Mouse (Mus musculus): ENCODE results near the gene Ddx10.
"Not testable (repeated sequence)": the region's sequence is repeated elsewhere in the genome, so short reads cannot be mapped to it uniquely, and the experiment has no call there.

Ddx10 gene

GRCm38 (mm10) chr9:53144266-53144665 lies 103.6 kb downstream of the Ddx10 start:
- DNase-seq (ENCODE audit: low spot score in 2 of 2): peak in 1 of 2 experiments; percentile 59

GRCm38 (mm10) chr9:53143508-53143907 lies 104.3 kb downstream of the Ddx10 start:
- DNase-seq (ENCODE audit: low spot score in 2 of 2): no peak

GRCm38 (mm10) chr9:53142424-53142823 lies 105.4 kb downstream of the Ddx10 start:
- DNase-seq (ENCODE audit: low spot score in 2 of 2): not testable (repeated sequence)

GRCm38 (mm10) chr9:53140610-53141165 lies 107.2 kb downstream of the Ddx10 start:
- no peak for DNase-seq (ENCODE audit: low spot score in 2 of 2)

- no peak for DNase-seq (ENCODE audit: low spot score in 2 of 2)
Observed at GRCm38 (mm10) chr9:53132826-53133225, 115.0 kb downstream of the Ddx10 start.

- no peak for DNase-seq (ENCODE audit: low spot score in 2 of 2)
Observed at GRCm38 (mm10) chr9:53130460-53130859, 117.4 kb downstream of the Ddx10 start.

- DNase-seq (ENCODE audit: low spot score in 2 of 2): no peak
Observed at GRCm38 (mm10) chr9:53101103-53101502, 146.8 kb downstream of the Ddx10 start.

- no peak for DNase-seq (ENCODE audit: low spot score in 2 of 2)
Observed at GRCm38 (mm10) chr9:53095319-53096165, 152.3 kb downstream of the Ddx10 start.

GRCm38 (mm10) chr9:53094536-53094935 lies 153.3 kb downstream of the Ddx10 start:
- DNase-seq (ENCODE audit: low spot score in 2 of 2): no peak

GRCm38 (mm10) chr9:53077626-53078025 lies 170.2 kb downstream of the Ddx10 start:
- DNase-seq (ENCODE audit: low spot score in 2 of 2): no peak

- DNase-seq (ENCODE audit: low spot score in 2 of 2): no peak
Observed at GRCm38 (mm10) chr9:53075931-53076330, 171.9 kb downstream of the Ddx10 start.

- DNase-seq (ENCODE audit: low spot score in 2 of 2): no peak
Observed at GRCm38 (mm10) chr9:53074443-53074842, 173.4 kb downstream of the Ddx10 start.

- no peak for DNase-seq (ENCODE audit: low spot score in 2 of 2)
Observed at GRCm38 (mm10) chr9:53073576-53074112, 174.2 kb downstream of the Ddx10 start.

GRCm38 (mm10) chr9:53072088-53072487 lies 175.8 kb downstream of the Ddx10 start:
- DNase-seq (ENCODE audit: low spot score in 2 of 2): no peak

GRCm38 (mm10) chr9:53070875-53071524 lies 176.9 kb downstream of the Ddx10 start:
- no peak for DNase-seq (ENCODE audit: low spot score in 2 of 2)

- no peak for DNase-seq (ENCODE audit: low spot score in 2 of 2)
Observed at GRCm38 (mm10) chr9:53068166-53068565, 179.7 kb downstream of the Ddx10 start.

- DNase-seq (ENCODE audit: low spot score in 2 of 2): no peak
Observed at GRCm38 (mm10) chr9:53066428-53066827, 181.4 kb downstream of the Ddx10 start.

GRCm38 (mm10) chr9:53065028-53065427 lies 182.8 kb downstream of the Ddx10 start:
- DNase-seq (ENCODE audit: low spot score in 2 of 2): no peak

GRCm38 (mm10) chr9:53064531-53064930 lies 183.3 kb downstream of the Ddx10 start:
- no peak for DNase-seq (ENCODE audit: low spot score in 2 of 2)

- DNase-seq (ENCODE audit: low spot score in 2 of 2): no peak
Observed at GRCm38 (mm10) chr9:53055306-53055705, 192.5 kb downstream of the Ddx10 start.
